21 mouse cellular contexts compared by ENCODE assay signal in the genomic region with DNA sequence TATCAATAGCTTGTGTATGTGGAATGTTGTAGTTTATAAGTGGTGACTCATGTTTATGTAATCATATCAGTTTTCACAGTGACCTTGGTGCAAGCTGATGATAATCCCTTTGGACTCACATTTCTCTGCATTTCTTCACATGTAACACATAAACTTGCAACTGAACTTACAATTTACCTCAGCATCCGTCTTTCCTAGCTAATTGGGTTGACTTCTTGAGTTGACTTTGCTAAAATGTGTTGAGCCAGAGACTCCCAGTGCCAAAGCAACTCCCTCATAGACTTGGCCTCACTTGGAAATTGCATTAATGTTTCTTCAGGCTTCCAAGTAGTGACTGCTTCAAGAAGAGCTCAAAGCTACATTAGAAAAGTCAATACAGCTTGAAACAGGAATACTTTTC.
DNase-seq lines count a peak whose midpoint lies in the region; ATAC-seq and TF ChIP-seq lines count a peak whose summit lies in the region.
"Had no signal": no experiment of that assay in that cellular context is flagged by ENCODE, and none has a peak within 500 bp of the region (broad histone marks: within the 10 kb centered on the region; RNA-seq: fewer than 3 reads in every experiment).

No protein-coding gene starts in this region.

- TF ChIP-seq CTCF in lung, embryonic 14.5 days (IDR thresholded peaks at IDR 0.05; ENCODE audit: low read depth), result no peak

- H3K9me3 ChIP-seq in embryonic facial prominence, embryonic 14.5 days (ENCODE audit: control insufficient read depth, low read length), result no peaks in the 10 kb centered on the region
- no peaks in the 10 kb centered on the region for H3K9me3 ChIP-seq in embryonic facial prominence, embryonic 10.5 days
- no peaks in the 10 kb centered on the region for H3K9me3 ChIP-seq in lung, embryonic 14.5 days (ENCODE audit: low read depth, low read length)
- H3K9me3 ChIP-seq: embryonic facial prominence, embryonic 13.5 days; forebrain, embryonic 15.5 days; heart, embryonic 10.5 days; hindbrain, embryonic 13.5 days had no signal

- no peaks in the 10 kb centered on the region for H3K27me3 ChIP-seq in embryonic facial prominence, embryonic 14.5 days (replicated peaks; ENCODE audit: control insufficient read depth, insufficient read depth, low read length)
- no peaks in the 10 kb centered on the region for H3K27me3 ChIP-seq in embryonic facial prominence, embryonic 10.5 days (replicated peaks; ENCODE audit: low read depth, poor library complexity, severe bottlenecking)
- no peaks in the 10 kb centered on the region for H3K27me3 ChIP-seq in lung, embryonic 14.5 days (ENCODE audit: insufficient read depth, low read length)
- no peaks in the 10 kb centered on the region for H3K27me3 ChIP-seq in myocyte (ENCODE audit: control insufficient read depth, insufficient read depth, insufficient read length)
- H3K27me3 ChIP-seq: CH12.LX; embryonic facial prominence, embryonic 13.5 days; forebrain, embryonic 15.5 days; hindbrain, embryonic 13.5 days had no signal

- no peak overlapping the region for H3K9ac ChIP-seq in embryonic facial prominence, embryonic 14.5 days (ENCODE audit: low read depth, low read length)
- H3K9ac ChIP-seq in lung, embryonic 14.5 days, result no peak overlapping the region
- H3K9ac ChIP-seq: embryonic facial prominence, embryonic 13.5 days; forebrain, embryonic 15.5 days; hindbrain, embryonic 13.5 days had no signal

- no peak for TF ChIP-seq POLR2A in myocyte (IDR thresholded peaks at IDR 0.05; ENCODE audit: insufficient read length, low read depth)

- H3K4me3 ChIP-seq in embryonic facial prominence, embryonic 14.5 days (ENCODE audit: low read depth, low read length), result no peak overlapping the region
- no peak overlapping the region for H3K4me3 ChIP-seq in embryonic facial prominence, embryonic 10.5 days
- H3K4me3 ChIP-seq in lung, embryonic 14.5 days (ENCODE audit: low read depth, low read length), result no peak overlapping the region
- H3K4me3 ChIP-seq in myocyte, result no peak overlapping the region
- H3K4me3 ChIP-seq: embryonic facial prominence, embryonic 13.5 days; erythroblast, embryonic 14.5 days; forebrain, embryonic 15.5 days; heart, embryonic 10.5 days; hindbrain, embryonic 13.5 days had no signal

- H3K4me2 ChIP-seq in embryonic facial prominence, embryonic 14.5 days (ENCODE audit: low read depth, low read length), result no peak overlapping the region
- H3K4me2 ChIP-seq in lung, embryonic 14.5 days, result no peak overlapping the region
- peak overlapping the region; percentile 57 for H3K4me2 ChIP-seq in myocyte (ENCODE audit: low read depth)
- H3K4me2 ChIP-seq: embryonic facial prominence, embryonic 13.5 days; forebrain, embryonic 15.5 days; hindbrain, embryonic 13.5 days had no signal

- 0 out of 2 replicates have a peak, but pooled peaks cover 4% of the 10 kb centered on the region for H3K4me1 ChIP-seq in embryonic facial prominence, embryonic 14.5 days (ENCODE audit: control insufficient read depth, insufficient read depth, low read length)
- H3K4me1 ChIP-seq in embryonic facial prominence, embryonic 10.5 days, result no peaks in the 10 kb centered on the region
- no peaks in the 10 kb centered on the region for H3K4me1 ChIP-seq in lung, embryonic 14.5 days (ENCODE audit: insufficient read depth)
- H3K4me1 ChIP-seq: embryonic facial prominence, embryonic 13.5 days; forebrain, embryonic 15.5 days; heart, embryonic 10.5 days; hindbrain, embryonic 13.5 days had no signal

- no peak; the same call in 1 of the 2 replicates for ATAC-seq in embryonic facial prominence, embryonic 14.5 days (ENCODE audit: low read depth)
- ATAC-seq in lung, embryonic 14.5 days (ENCODE audit: insufficient read depth), result no peak
- ATAC-seq: forebrain, embryonic 15.5 days; hindbrain, postnatal 0 days had no signal

- no peak overlapping the region for H3ac ChIP-seq in myocyte (ENCODE audit: control insufficient read depth, insufficient read length)

- 34% methylated on average over 1 of the region's 1 CpGs for WGBS in embryonic facial prominence, embryonic 14.5 days
- WGBS in embryonic facial prominence, embryonic 10.5 days, result 68% methylated on average over 1 of the region's 1 CpGs
- 16% methylated on average over 1 of the region's 1 CpGs for WGBS in lung, embryonic 14.5 days

- no peaks in the 10 kb centered on the region for H3K36me3 ChIP-seq in embryonic facial prominence, embryonic 14.5 days (ENCODE audit: control insufficient read depth, insufficient read depth, low read length)
- H3K36me3 ChIP-seq in embryonic facial prominence, embryonic 10.5 days (replicated peaks), result no peaks in the 10 kb centered on the region
- no peaks in the 10 kb centered on the region for H3K36me3 ChIP-seq in lung, embryonic 14.5 days (ENCODE audit: insufficient read depth)
- no peaks in the 10 kb centered on the region for H3K36me3 ChIP-seq in myocyte (ENCODE audit: control insufficient read depth, insufficient read depth)
- H3K36me3 ChIP-seq: embryonic facial prominence, embryonic 13.5 days; forebrain, embryonic 15.5 days; heart, embryonic 10.5 days; hindbrain, embryonic 13.5 days had no signal

- no peaks in the 10 kb centered on the region for H3K79me2 ChIP-seq in myocyte (ENCODE audit: control insufficient read depth, insufficient read depth)

- DNase-seq in embryonic facial prominence, embryonic 14.5 days (ENCODE audit: low spot score), result peak; percentile 59
- DNase-seq in embryonic facial prominence, embryonic 10.5 days (ENCODE audit: low spot score), result no peak
- DNase-seq in lung, embryonic 14.5 days, result peak; percentile 12
- no peak for DNase-seq in lung, postnatal 25 days (ENCODE audit: low spot score)
- DNase-seq in layer of hippocampus, adult 18-20 months (ENCODE audit: low spot score in 2 of 2), result no peak
- no peak for DNase-seq in cerebellum, postnatal 10 days
- DNase-seq: adrenal gland, adult 8-10 months; adrenal gland, postnatal 36 days; cerebellum, adult 2 months; cerebellum, postnatal 14 days; gastrocnemius, postnatal 36 days; heart, postnatal 10 days; kidney, adult 11 months had no signal

- no peak overlapping the region for H3K27ac ChIP-seq in embryonic facial prominence, embryonic 14.5 days (replicated peaks; ENCODE audit: low read depth, low read length)
- H3K27ac ChIP-seq in embryonic facial prominence, embryonic 10.5 days (replicated peaks), result no peak overlapping the region
- no peak overlapping the region for H3K27ac ChIP-seq in lung, embryonic 14.5 days (ENCODE audit: low read depth)
- H3K27ac ChIP-seq: embryonic facial prominence, embryonic 13.5 days; forebrain, embryonic 15.5 days; heart, embryonic 10.5 days; hindbrain, embryonic 13.5 days; hindbrain, postnatal 0 days had no signal

TF ChIP-seq in myocyte, 11 proteins besides CTCF, POLR2A, EP300 and RAD21:
- no peak for TF ChIP-seq MYOG (IDR thresholded peaks at IDR 0.05; ENCODE audit: control insufficient read depth in 1 of 3, insufficient read depth in 1 of 3, insufficient read length in 2 of 3, low read depth in 2 of 3)
- no peak for TF ChIP-seq MAX (IDR thresholded peaks at IDR 0.05; ENCODE audit: low read depth)
- no peak for TF ChIP-seq E2F4 (IDR thresholded peaks at IDR 0.05; ENCODE audit: insufficient read depth)
- no peak for TF ChIP-seq USF1 (IDR thresholded peaks at IDR 0.05; ENCODE audit: low read depth)
- no peak for TF ChIP-seq SRF (IDR thresholded peaks at IDR 0.05; ENCODE audit: control insufficient read depth, insufficient read length, low read depth)
- TF ChIP-seq TCF12 (IDR thresholded peaks at IDR 0.05; ENCODE audit: insufficient read depth, poor library complexity, severe bottlenecking), result no peak
- TF ChIP-seq REST (IDR thresholded peaks at IDR 0.05; ENCODE audit: insufficient read depth, insufficient read length), result no peak
- TF ChIP-seq TCF3 (IDR thresholded peaks at IDR 0.05; ENCODE audit: insufficient read length, low read depth), result no peak
- TF ChIP-seq MYOD1 (IDR thresholded peaks at IDR 0.05; ENCODE audit: control insufficient read depth in 1 of 3, insufficient read length in 2 of 3, low read depth in 2 of 3), result no peak
- TF ChIP-seq POLR2AphosphoS2 (IDR thresholded peaks at IDR 0.05; ENCODE audit: insufficient read length, low read depth), result no peak
- no peak for TF ChIP-seq CEBPB (IDR thresholded peaks at IDR 0.05; ENCODE audit: insufficient read depth, poor library complexity, severe bottlenecking)

Comparison
In these comparisons a context has a peak if more than half of its experiments do, and no peak if none do; other contexts are left out.
1. DNase-seq: peak in embryonic facial prominence, embryonic 14.5 days (single experiment) and lung, embryonic 14.5 days (single experiment); none in embryonic facial prominence, embryonic 10.5 days (single experiment), lung, postnatal 25 days (single experiment), layer of hippocampus, adult 18-20 months (0 of 2) and cerebellum, postnatal 10 days (0 of 2).